Mouse (Mus musculus) gastrocnemius, postnatal 4 days (tissue): Measurements from ENCODE around the gene Clec1a. TPM values are rescaled to one million over a fixed set of nuclear protein-coding genes. Genes with fewer than 3 reads are reported as not detected.
"Not testable (repeated sequence)": the region's sequence is repeated elsewhere in the genome, so short reads cannot be mapped to it uniquely, and the experiment has no call there.

Experiments
- DNase-seq, 2 experiments: peaks; one replicate each; pipeline ENCODE4 v3.0.0; 2021 to 2022; ENCODE audit warnings: low spot score in 2 of 2, mixed read lengths in 2 of 2
- long read RNA-seq, 2 experiments: library from polyadenylated mRNA; stranded (forward); transcript quantifications; one replicate each; pipeline ENCODE4 v2.0.0; 2021
- total RNA-seq, 2 experiments: library from RNA; stranded (reverse); gene quantifications; 2 replicates each; pipeline ENCODE4 v1.2.3; 2021

The Clec1a gene
- total RNA-seq = 1 to 10 TPM; 5.9 to 6.2 TPM
- long read RNA-seq, experiment 1, full-length matches to known transcripts = 4 of 8 reads
- long read RNA-seq, experiment 1, partial matches to known transcripts = 0 of 8 reads
- long read RNA-seq, experiment 1, other reads (novel, unspliced or antisense) = 4 of 8 reads
- long read RNA-seq, experiment 2, full-length matches to known transcripts = 5 of 6 reads
- long read RNA-seq, experiment 2, partial matches to known transcripts = 0 of 6 reads
- long read RNA-seq, experiment 2, other reads (novel, unspliced or antisense) = 1 of 6 reads

GRCm38 (mm10) chr6:129451411-129452039 lies at the start of gene Clec1a:
Clec1a (minus strand) TSS chr6:129452000.
- DNase-seq = peak; percentile 28 to 42

GRCm38 (mm10) chr6:129499516-129499915 lies 47.7 kb upstream of the Clec1a start:
- DNase-seq = not testable (repeated sequence)

GRCm38 (mm10) chr6:129497345-129498218 lies 45.8 kb upstream of the Clec1a start:
- DNase-seq = no peak

GRCm38 (mm10) chr6:129494924-129495323 lies 43.1 kb upstream of the Clec1a start:
- DNase-seq = no peak

- DNase-seq = peak in 1 of 2 experiments; percentile 9
Observed at GRCm38 (mm10) chr6:129480089-129480958, 28.5 kb upstream of the Clec1a start.

GRCm38 (mm10) chr6:129476404-129477126 lies 24.8 kb upstream of the Clec1a start:
- DNase-seq = peak in 1 of 2 experiments; percentile 10

GRCm38 (mm10) chr6:129472627-129473026 lies 20.8 kb upstream of the Clec1a start:
- no peak for DNase-seq

- DNase-seq = no peak
Observed at GRCm38 (mm10) chr6:129471386-129471785, 19.6 kb upstream of the Clec1a start.

- no peak for DNase-seq
Observed at GRCm38 (mm10) chr6:129449743-129450142, 2.1 kb downstream of the Clec1a start.

GRCm38 (mm10) chr6:129438033-129438432 lies 13.8 kb downstream of the Clec1a start:
- DNase-seq = no peak

- no peak for DNase-seq
Observed at GRCm38 (mm10) chr6:129436025-129436424, 15.8 kb downstream of the Clec1a start.

GRCm38 (mm10) chr6:129434239-129434638 lies 17.6 kb downstream of the Clec1a start:
- no peak for DNase-seq

- no peak for DNase-seq
Observed at GRCm38 (mm10) chr6:129427281-129427680, 24.5 kb downstream of the Clec1a start.

GRCm38 (mm10) chr6:129425812-129426211 lies 26.0 kb downstream of the Clec1a start:
- DNase-seq = no peak

GRCm38 (mm10) chr6:129425217-129425616 lies 26.6 kb downstream of the Clec1a start:
- DNase-seq = no peak

- peak; percentile 56 to 72 for DNase-seq
Observed at GRCm38 (mm10) chr6:129423734-129424072, 28.1 kb downstream of the Clec1a start.

- DNase-seq = peak; percentile 28 to 67
Observed at GRCm38 (mm10) chr6:129423040-129423733, 28.6 kb downstream of the Clec1a start.

- no peak for DNase-seq
Observed at GRCm38 (mm10) chr6:129422311-129422710, 29.5 kb downstream of the Clec1a start.

- DNase-seq = no peak
Observed at GRCm38 (mm10) chr6:129414177-129414576, 37.6 kb downstream of the Clec1a start.

GRCm38 (mm10) chr6:129408562-129408961 lies 43.2 kb downstream of the Clec1a start, which contains the start of gene Clec9a:
Clec9a (plus strand) TSS chr6:129408862.
- DNase-seq = no peak
